Mouse (Mus musculus) erythroblast, embryonic 14.5 days (primary cell): ENCODE data around the gene Osmr.

Source experiments
- GATA1 ChIP-seq: IDR thresholded peaks from 2 replicates; pipeline ENCODE4 v1.6.1; 2012; ENCODE audit warnings: low read length, inconsistent platforms, mixed read lengths
- TAL1 ChIP-seq: IDR thresholded peaks from 3 replicates; pipeline ENCODE4 v1.6.1; 2012; ENCODE audit warnings: low read length, inconsistent platforms, mixed read lengths

- TF ChIP-seq GATA1 (no peak), TAL1 (no peak)
These were observed 12.6 kb downstream of the Osmr start for GRCm38 (mm10) chr15:6862125-6862524.
